Mouse (Mus musculus) small intestine, adult 2 months (tissue): ENCODE results near the gene Rbm39.

Experiments
- CTCF ChIP-seq: fragments of 200-500 bp; IDR thresholded peaks from 2 replicates; pipeline ENCODE4 v1.5.1; 2012; ENCODE audit warnings: low read depth, mild to moderate bottlenecking, control low read depth, inconsistent platforms, low read length, moderate library complexity, mixed read lengths; ENCODE audit not compliant: insufficient replicate concordance, insufficient read length; ENCODE audit errors: extremely low read depth
- POLR2A ChIP-seq: fragments of 200-500 bp; IDR thresholded peaks from 2 replicates; pipeline ENCODE4 v1.6.1; 2012; ENCODE audit warnings: low read depth, mild to moderate bottlenecking, control low read depth, inconsistent platforms, low read length, moderate library complexity

DNA sequence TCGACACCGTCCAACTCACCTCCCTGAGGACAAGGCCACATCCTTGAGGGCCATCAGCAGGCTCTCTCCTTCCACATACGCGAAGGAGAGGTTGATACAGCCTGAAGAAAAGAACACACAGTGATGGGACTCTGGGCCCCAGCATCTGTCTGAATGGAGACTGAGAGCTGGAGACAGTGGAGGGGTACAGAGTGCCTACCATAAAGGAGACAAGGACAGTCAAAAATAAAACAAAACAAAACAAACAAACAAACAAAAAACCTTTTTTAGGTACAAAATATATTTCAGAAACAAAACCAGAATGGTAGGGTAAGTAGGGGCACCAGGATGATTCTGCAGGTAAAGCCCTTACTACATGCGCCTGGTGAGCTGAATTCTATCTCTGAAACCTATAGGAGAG lies 53.0 kb downstream of the Rbm39 start, which contains the start of gene Gm28036:
- TF ChIP-seq CTCF = no peak
- TF ChIP-seq POLR2A = no peak
